Mouse (Mus musculus): Measurements from ENCODE around the gene Diras2.
"Not testable (repeated sequence)": the region's sequence is repeated elsewhere in the genome, so short reads cannot be mapped to it uniquely, and the experiment has no call there.

Gene Diras2

GRCm38 (mm10) chr13:52519425-52519824, 11.7 kb downstream of the Diras2 start:
- in situ Hi-C loops (cut with MboI; ENCODE audit: low sequenced_read_pairs) = no loop called here

GRCm38 (mm10) chr13:52518377-52518776, 12.7 kb downstream of the Diras2 start:
- in situ Hi-C loops (cut with MboI; ENCODE audit: low sequenced_read_pairs) = no loop called here

- in situ Hi-C loops (cut with MboI; ENCODE audit: low sequenced_read_pairs) = no loop called here
Observed at GRCm38 (mm10) chr13:52517021-52517420, 14.1 kb downstream of the Diras2 start.

DNA sequence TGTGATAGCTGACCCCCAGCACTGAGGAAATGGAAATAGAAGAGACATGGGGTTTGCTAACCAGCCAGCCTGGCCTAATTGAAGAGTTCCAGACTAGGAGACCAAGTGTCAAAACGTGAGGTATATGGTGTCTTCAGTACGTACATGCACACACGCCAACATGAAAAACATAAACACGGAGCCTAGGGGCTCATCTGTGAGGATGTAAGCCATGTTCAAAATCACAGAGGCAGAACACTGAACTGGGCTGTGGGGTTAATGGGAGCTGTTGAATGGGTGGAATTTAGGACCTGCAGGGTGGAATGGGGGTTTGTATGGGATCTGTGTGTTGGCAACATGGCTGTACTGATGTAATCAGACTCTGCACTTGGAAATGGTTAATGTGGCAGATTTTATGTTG, 14.5 kb downstream of the Diras2 start:
- in situ Hi-C loops (cut with MboI; ENCODE audit: low sequenced_read_pairs) = no loop called here

- in situ Hi-C loops (cut with MboI; ENCODE audit: low sequenced_read_pairs) = no loop called here
Observed at GRCm38 (mm10) chr13:52516051-52516450, 15.0 kb downstream of the Diras2 start.

DNA sequence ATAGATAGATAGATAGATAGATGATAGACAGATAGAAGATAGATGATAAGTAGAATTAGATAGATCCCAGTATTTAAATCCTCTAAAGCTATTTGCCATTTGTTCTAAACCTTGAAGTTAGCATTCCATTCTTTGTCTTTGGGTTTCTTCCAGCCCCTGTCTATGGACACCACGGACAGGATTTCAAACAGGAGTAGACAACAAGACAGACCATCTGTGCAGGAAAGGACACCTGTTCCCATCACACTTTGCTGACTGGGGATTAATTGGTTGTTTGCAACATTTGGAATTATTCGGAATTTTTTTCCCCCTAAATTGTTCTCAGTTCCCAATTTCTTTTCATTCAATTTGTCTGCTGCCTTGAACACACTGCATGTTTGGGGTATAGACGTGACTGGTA, 17.5 kb downstream of the Diras2 start:
- in situ Hi-C loops (cut with MboI; ENCODE audit: low sequenced_read_pairs) = no loop called here

DNA sequence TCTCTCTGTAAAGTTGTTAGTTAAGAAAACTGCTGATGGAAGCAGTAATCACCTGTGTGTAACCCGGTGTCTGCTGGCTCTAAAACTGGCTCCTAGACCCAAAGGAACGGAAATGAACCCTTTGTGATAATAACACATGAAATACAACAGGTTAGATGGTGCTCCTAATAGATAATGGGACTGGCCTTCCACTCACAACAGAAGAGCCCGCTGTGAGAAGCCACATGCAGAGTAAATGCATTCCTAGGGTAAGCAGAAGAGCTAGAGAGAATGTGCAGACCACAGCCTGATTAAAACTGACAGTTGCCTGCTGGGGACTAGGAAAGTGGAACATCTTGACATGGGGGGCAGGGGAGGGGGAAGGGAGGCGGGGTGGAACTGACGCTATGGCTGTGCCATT, 18.7 kb downstream of the Diras2 start:
- in situ Hi-C loops (cut with MboI; ENCODE audit: low sequenced_read_pairs) = no loop called here

- in situ Hi-C loops (cut with MboI; ENCODE audit: low sequenced_read_pairs) = no loop called here
Observed at GRCm38 (mm10) chr13:52510172-52510880, 20.8 kb downstream of the Diras2 start.

DNA sequence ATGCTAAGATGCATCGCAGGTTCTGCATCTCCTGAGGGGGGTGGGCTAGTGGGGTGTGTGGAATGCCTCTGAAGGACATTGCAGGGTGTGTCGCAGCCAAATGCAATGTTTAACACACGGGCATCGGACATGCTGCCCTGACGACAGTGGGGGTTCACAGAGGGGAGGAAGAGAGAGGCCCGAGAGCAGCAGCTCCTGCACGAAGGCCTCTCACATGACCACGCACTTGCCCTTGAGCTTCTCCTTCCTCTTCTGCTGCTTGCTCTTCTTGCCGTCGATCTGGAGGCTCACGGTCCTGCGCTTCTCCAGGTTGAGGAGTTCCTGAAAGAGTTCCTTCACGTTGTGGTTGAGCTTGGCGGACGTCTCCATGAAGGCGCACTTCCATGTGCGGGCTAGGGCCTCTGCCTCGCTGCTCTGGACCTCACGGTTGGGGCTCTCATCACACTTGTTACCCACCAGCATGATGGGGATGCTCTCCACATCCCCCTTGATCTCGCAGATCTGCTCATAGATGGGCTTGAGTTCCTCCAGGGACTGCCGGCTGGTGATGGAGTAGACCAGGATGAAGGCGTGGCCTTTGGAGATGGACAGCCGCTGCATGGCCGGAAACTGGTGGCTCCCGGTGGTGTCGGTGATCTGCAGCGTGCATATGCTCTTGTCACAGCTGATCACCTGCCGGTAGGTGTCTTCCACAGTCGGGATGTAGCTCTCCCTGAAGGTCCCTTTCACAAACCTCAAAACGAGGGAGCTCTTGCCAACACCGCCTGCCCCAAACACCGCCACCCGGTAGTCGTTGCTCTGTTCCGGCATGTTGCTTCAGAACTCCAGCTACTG, 23.4 kb downstream of the Diras2 start:
- in situ Hi-C loops (cut with MboI; ENCODE audit: low sequenced_read_pairs) = no loop called here

DNA sequence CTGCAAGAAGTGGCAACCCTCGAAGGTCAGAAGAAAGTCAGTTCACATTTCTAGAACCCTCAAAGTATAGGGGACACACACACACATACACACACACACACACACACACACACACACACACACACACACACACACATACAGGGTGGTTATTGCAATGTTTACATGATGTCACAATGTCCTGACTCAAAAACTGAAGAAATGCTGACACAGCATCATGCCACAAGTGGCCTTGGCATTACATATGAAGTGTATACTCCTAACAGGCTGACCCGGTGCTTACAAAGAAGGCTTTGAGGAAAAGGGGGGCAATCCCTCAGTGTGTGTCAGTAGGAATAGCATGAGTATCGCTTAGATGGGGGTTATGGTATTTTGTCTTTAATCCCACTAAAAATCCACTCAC, 24.3 kb downstream of the Diras2 start:
- in situ Hi-C loops (cut with MboI; ENCODE audit: low sequenced_read_pairs) = not testable (repeated sequence)

DNA sequence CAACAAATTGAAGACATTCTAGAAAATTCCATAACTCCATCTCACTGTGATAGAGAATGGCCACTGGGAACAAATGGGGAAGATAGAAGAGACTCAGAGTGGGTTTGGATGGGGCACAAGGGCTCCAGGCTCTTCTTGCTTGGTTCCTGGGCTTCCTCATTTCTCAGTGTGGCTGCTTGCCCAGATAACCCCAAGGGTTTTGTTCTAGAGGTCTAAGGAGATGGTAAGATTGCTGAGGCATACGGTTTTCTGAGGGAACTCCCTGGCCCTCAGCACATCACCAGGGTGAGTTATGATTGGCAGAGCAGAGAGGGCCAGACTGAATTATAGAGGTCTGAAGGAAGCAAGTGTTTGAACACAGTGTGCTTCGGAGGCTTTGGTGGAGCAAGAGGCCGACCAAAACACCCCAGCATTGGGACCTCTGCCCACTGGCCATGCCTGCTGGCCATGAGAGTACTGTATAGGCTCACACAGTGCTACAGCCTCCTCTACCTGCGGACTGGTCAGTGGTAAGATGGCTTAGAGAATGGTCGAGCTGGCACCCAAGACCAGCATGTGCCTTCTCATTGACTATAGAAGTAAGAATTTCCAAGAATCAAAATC, 25.3 kb downstream of the Diras2 start:
- in situ Hi-C loops (cut with MboI; ENCODE audit: low sequenced_read_pairs) = not testable (repeated sequence)

GRCm38 (mm10) chr13:52501686-52502085, 29.4 kb downstream of the Diras2 start:
- in situ Hi-C loops (cut with MboI; ENCODE audit: low sequenced_read_pairs) = no loop called here

DNA sequence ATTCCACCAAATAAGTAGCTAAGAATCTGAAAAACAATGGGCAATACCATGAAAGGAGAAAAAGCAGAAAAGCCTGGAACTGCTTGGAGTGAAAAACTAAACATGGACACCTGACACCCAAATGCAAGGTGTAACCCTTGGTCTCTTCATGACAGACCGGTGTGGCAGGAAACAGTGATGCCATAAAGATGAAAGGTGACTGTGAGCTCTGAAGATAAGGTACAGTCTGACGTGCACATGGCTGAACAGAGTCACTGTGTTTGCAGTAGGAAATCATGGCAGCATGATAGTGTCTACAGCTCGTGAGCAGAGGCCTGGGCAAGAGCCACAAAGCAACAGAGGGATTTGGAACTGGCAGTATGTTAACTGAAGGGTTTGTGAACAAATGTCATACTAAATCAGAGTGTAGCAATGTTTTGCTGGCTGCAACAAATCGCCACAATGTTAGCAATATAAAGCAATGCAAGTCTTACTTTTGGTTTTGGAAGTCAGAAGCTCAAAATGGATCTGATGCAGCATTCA, 34.0 kb downstream of the Diras2 start:
- in situ Hi-C loops (cut with MboI; ENCODE audit: low sequenced_read_pairs) = no loop called here

DNA sequence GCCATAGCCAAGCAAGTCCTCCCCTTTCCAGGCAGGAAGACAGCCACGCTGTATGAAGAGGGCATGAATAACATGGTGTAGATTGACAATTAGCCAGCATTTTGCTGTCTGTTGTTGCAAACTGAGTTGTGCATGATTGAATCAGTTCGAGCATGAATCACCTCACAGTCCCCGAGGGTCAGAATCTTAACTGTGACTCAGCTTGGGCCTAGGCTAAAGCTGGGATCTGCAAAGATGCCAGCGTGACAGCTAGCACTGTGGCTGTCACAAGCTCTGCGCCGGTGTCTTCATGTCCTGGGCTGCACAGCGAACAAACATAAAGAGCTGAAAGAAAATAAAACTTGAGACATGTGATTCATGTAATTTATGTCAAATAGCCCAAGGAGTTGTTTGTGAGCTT, 42.3 kb downstream of the Diras2 start:
- in situ Hi-C loops (cut with MboI; ENCODE audit: low sequenced_read_pairs) = no loop called here

GRCm38 (mm10) chr13:52484064-52484463, 47.0 kb downstream of the Diras2 start:
- in situ Hi-C loops (cut with MboI; ENCODE audit: low sequenced_read_pairs) = no loop called here

DNA sequence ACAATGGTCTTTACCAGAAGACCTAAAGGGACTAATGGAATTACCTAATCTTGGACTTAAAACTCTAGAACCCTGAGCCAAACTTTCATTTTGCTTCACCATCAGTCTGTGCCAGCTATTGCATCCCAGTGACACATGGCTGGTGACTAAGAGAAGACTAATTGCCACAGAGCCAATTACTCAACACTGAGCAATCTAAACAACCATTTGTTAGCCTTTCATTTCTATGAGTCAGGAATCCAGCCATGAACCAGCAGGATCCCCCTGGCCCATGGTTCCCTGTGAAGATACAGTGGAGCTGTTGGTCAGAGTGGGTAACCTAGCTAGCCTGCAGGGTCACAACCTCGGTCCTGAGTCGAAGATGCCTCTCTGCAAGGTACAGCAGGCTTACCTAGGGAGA, 49.3 kb downstream of the Diras2 start:
- in situ Hi-C loops (cut with MboI; ENCODE audit: low sequenced_read_pairs) = no loop called here

DNA sequence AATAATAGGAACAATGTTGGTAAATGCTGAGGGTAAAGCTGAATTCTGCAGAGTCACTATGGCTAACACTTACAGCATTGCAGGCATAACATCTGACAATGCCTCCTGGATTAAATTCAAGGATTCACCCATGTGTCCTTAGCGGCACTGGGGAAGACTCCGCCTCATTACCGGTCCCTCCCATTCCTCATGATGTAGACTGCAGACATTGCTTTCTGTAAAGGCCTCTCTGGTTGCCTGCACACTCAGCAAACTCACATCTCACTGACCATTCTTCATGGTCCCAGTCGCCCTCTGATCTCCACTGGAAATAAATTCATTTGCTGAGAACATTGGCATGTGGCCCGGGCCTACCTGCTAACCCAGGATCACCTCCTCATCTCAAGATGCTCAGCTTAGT, 51.9 kb downstream of the Diras2 start:
- in situ Hi-C loops (cut with MboI; ENCODE audit: low sequenced_read_pairs) = no loop called here

GRCm38 (mm10) chr13:52476998-52477601, 54.0 kb downstream of the Diras2 start:
- in situ Hi-C loops (cut with MboI; ENCODE audit: low sequenced_read_pairs) = no loop called here

DNA sequence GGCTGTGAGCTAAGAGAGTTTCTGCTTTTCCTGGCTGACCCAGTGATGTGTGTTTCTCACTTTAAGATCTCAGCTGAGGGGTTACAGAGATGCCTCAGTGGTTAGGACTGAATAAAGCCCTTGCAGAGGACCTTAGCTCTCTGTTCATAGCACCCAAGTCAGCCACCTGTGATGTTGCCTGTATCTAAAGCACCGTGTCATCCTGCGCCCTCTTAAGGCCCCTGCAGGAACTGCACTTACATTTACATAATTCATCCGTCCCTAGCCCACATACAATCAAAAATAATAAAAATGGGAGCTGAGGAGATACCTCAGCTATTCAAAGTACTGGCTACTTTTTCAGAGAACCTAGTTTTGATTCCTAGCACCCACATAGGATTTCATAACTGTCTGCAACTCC, 54.9 kb downstream of the Diras2 start:
- in situ Hi-C loops (cut with MboI; ENCODE audit: low sequenced_read_pairs) = no loop called here

DNA sequence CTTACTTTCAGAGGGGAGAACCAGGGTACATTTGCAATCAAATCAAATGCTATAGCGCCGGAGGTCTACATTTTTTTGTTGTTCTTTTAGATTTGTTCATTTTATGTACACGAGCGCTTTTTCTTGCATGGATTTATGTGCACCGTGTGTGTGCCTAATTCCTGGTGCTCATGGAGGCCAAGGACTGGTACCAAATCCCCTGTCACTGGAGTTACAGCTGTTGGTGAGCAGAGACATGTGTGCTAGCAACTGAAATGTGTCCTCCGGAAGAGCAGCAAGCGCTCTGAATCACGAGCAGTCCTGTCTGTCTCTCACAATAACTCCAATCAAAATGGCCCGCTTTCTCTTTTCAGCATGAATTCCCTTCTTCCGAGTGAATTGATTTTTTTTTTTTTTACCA, 55.8 kb downstream of the Diras2 start:
- in situ Hi-C loops (cut with MboI; ENCODE audit: low sequenced_read_pairs) = no loop called here

DNA sequence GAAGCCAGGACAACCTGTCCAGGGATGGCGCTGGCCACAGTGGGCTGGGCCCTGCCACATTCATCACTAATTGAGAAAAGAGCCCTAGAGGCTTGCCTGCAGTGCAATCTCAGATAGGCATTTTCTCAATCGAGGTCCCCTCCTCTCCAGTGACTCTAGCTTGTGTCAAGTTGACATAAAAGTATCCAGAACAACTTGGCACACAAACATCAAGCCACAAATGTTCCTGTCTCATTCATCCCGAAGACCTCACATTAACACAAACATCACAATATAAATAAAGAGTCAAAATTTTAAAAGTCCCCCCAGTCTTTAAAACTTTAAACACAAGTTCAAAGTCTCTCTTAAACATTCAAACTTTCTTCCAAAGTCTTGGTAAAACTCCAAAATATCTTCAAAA, 56.3 kb downstream of the Diras2 start:
- in situ Hi-C loops (cut with MboI; ENCODE audit: low sequenced_read_pairs) = no loop called here

Data from CH12F3 (cell line).